Mouse (Mus musculus) midbrain, postnatal 0 days (tissue): ENCODE data around the gene Arl3. TPM values are rescaled to one million over a fixed set of nuclear protein-coding genes. Genes with fewer than 3 reads are reported as not detected.

Source experiments
- ATAC-seq: fragments of 200-750 bp; cut with Nextera tagmentation; 2 replicates; pipeline ENCODE4 v1.8.0; 2017; ENCODE audit warnings: moderate number of reproducible peaks, mild to moderate bottlenecking, moderate TSS enrichment, moderate library complexity; ENCODE audit not compliant: low FRiP score
- DNase-seq: peaks from one replicate; pipeline ENCODE4 v3.0.0-alpha.2; 2015; ENCODE audit warnings: low spot score
- H3K27ac ChIP-seq: fragments of 300-500 bp; sonication (generic); 2 replicates; pipeline ENCODE4 v1.5.1; 2014; ENCODE audit warnings: low read depth, mild to moderate bottlenecking, low read length, mixed read lengths
- H3K27me3 ChIP-seq: fragments of 300-500 bp; sonication (generic); 2 replicates; pipeline ENCODE4 v1.6.1; 2014; ENCODE audit warnings: low read length, control low read depth, mixed read lengths; ENCODE audit not compliant: insufficient read depth
- H3K36me3 ChIP-seq: fragments of 300-500 bp; sonication (generic); 2 replicates; pipeline ENCODE4 v1.6.1; 2014; ENCODE audit warnings: low read length, control low read depth, mixed read lengths; ENCODE audit not compliant: insufficient read depth
- H3K4me1 ChIP-seq: fragments of 300-500 bp; sonication (generic); 2 replicates; pipeline ENCODE4 v1.6.1; 2014; ENCODE audit warnings: mild to moderate bottlenecking, control low read depth, antibody characterized with exemption, low read length, mixed read lengths; ENCODE audit not compliant: insufficient read depth
- H3K4me2 ChIP-seq: fragments of 300-500 bp; sonication (generic); 2 replicates; pipeline ENCODE4 v1.6.1; 2014; ENCODE audit warnings: low read depth, mild to moderate bottlenecking, low read length, mixed read lengths; ENCODE audit not compliant: poor library complexity, severe bottlenecking
- H3K4me3 ChIP-seq: fragments of 300-500 bp; sonication (generic); 2 replicates; pipeline ENCODE4 v1.5.1; 2014; ENCODE audit warnings: low read depth, mild to moderate bottlenecking, low read length, moderate library complexity
- H3K9ac ChIP-seq: fragments of 300-500 bp; sonication (generic); replicated peaks from 2 replicates; pipeline ENCODE4 v1.6.1; 2014; ENCODE audit warnings: mild to moderate bottlenecking, low read length, moderate library complexity, mixed read lengths; ENCODE audit not compliant: poor library complexity, severe bottlenecking
- H3K9me3 ChIP-seq: fragments of 300-500 bp; sonication (generic); 2 replicates; pipeline ENCODE4 v1.6.1; 2016; ENCODE audit warnings: low read length, control low read depth
- CTCF ChIP-seq: IDR thresholded peaks from 2 replicates; pipeline ENCODE4 v1.5.1; 2016; ENCODE audit warnings: antibody characterized with exemption, mild to moderate bottlenecking
- WGBS: fragments of 180-500 bp; shearing (Covaris S2); extraction: QIAGEN DNeasy Blood & Tissue Kit; methylation state at CpG from one replicate; pipeline ENCODE4 v1.1.7; 2014; 5-methylcytosine and 5-hydroxymethylcytosine counted together
- polyA plus RNA-seq: library from polyadenylated mRNA; unstranded; fragments of >200 nt; fragmentation: Nextera tagmentation; extraction: Ambion mirVana; gene quantifications from 2 replicates; pipeline ENCODE4 v1.2.1, GENCODE M21; 2015
- total RNA-seq: library from RNA; depleted of rRNA; stranded (reverse); fragments of >200 nt; gene quantifications from 2 replicates; pipeline ENCODE4 v1.2.3, GENCODE M21; 2014

Gene Arl3
- total and polyA plus RNA-seq, 2 experiments from 2014 or later, result 109 to 194 TPM

DNA sequence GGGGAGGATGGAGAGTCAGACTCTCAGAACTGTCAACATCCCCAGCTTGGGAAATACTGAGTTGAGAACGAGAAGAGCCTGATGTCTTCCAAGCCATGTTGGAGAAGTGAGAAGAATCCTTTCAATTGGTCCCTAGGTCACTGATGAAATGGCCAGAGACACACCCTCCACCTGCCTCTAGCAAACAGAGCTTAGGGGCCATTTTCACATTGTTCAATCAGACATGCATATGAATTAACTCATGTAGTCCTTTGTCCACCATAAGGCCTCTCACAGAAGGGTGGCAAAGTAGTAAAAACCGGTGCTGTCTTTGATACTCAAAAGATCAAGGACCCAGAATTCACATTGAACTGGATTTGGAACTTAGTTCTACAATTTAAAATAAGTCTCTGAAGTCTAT, 75.8 kb downstream of the Arl3 start:
- H3K27ac ChIP-seq, result no peak overlapping the region
- WGBS, result 60% methylated on average over 2 of the region's 2 CpGs
- TF ChIP-seq CTCF, result no peak
- DNase-seq (no peak), ATAC-seq (no peak)
- no peaks in the 10 kb centered on the region for H3K27me3 ChIP-seq
- H3K4me3 ChIP-seq, result no peak overlapping the region
- H3K9ac ChIP-seq, result no peak overlapping the region
- H3K9me3 ChIP-seq, result no peaks in the 10 kb centered on the region; the same call in 1 of the 2 replicates
- H3K4me1 ChIP-seq, result no peaks in the 10 kb centered on the region
- no peaks in the 10 kb centered on the region for H3K36me3 ChIP-seq
- no peak overlapping the region for H3K4me2 ChIP-seq

DNA sequence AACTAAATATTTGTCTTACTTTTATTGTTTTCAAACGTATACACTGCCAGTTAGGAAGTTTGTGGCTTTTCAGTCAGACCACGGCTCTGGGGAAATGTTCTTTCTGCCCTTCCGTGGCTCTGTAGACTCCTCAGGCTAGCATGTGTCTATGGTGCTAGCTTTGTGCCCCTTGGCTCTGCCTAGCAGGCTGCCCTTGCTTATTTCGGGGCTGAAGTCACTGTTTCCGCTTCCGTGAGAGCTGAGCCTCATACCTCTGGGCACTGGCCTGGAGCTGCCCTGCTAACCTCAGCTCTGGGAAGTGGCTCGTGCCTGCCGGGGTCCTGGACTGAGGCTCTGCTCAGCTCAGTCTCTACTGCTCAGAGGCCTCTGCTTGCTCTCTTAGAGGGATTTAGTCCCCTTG, 77.9 kb downstream of the Arl3 start:
- no peak overlapping the region for H3K4me3 ChIP-seq
- DNase-seq (no peak), ATAC-seq (no peak)
- no peak for TF ChIP-seq CTCF
- H3K4me2 ChIP-seq, result no peak overlapping the region
- H3K27ac ChIP-seq, result no peak overlapping the region
- no peaks in the 10 kb centered on the region for H3K36me3 ChIP-seq
- no peaks in the 10 kb centered on the region; the same call in 1 of the 2 replicates for H3K9me3 ChIP-seq
- H3K4me1 ChIP-seq, result no peaks in the 10 kb centered on the region
- no peaks in the 10 kb centered on the region for H3K27me3 ChIP-seq
- H3K9ac ChIP-seq, result no peak overlapping the region
- 77% methylated on average over 8 of the region's 8 CpGs for WGBS

DNA sequence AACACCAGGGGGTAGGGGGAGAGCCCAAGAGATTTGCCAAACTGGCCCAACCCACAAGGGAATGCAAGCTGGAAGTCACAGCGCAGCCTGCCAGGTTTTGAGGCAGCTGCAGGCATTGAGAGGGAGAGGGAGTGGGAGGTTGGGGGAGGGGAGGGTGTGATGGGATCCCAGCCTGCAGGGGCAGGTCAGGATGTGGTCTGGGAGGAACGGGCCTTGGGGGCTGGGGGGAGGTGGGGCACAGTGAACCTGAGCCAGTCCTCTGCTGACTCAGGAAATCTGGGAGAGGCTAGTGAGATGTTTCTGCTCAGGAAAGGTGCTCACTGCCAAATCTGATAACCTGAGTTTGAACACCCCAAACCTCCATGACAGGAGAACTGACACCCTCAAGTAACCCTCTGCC, 82.4 kb downstream of the Arl3 start:
- no peaks in the 10 kb centered on the region for H3K27me3 ChIP-seq
- no peak overlapping the region for H3K4me2 ChIP-seq
- ATAC-seq (no peak), DNase-seq (no peak)
- H3K36me3 ChIP-seq, result peaks cover 3% of the 10 kb centered on the region; the same call in 1 of the 2 replicates
- H3K4me3 ChIP-seq, result no peak overlapping the region
- no peak overlapping the region for H3K9ac ChIP-seq
- 6% methylated on average over 2 of the region's 2 CpGs for WGBS
- H3K9me3 ChIP-seq, result no peaks in the 10 kb centered on the region; the same call in 1 of the 2 replicates
- no peak overlapping the region for H3K27ac ChIP-seq
- no peaks in the 10 kb centered on the region for H3K4me1 ChIP-seq
- no peak; the same call in 1 of the 2 replicates for TF ChIP-seq CTCF

DNA sequence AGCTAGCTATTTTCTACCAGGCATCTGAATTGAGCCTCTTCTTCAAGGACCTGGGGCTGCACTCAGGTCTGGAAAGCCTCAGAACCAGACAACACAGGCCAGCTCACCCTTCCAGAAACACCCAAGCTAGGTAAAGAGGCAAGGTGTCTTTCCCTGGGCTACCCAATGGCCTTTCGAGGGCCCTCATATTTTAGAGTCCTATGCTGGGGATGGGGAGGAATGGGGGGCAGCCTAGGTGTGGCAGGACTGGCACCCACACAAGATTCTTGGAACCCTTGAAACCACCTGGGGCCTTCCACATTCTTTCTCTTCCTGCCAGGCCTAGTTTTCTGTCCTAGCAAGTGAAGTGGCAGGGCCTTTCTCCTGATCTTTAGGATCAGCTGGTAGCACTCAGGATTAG, 83.5 kb downstream of the Arl3 start:
- H3K4me3 ChIP-seq, result no peak overlapping the region
- no peak overlapping the region for H3K4me2 ChIP-seq
- H3K36me3 ChIP-seq, result peaks cover 3% of the 10 kb centered on the region; the same call in 1 of the 2 replicates
- no peaks in the 10 kb centered on the region for H3K4me1 ChIP-seq
- no peaks in the 10 kb centered on the region for H3K27me3 ChIP-seq
- no peak for TF ChIP-seq CTCF
- no peak overlapping the region for H3K27ac ChIP-seq
- no peak overlapping the region for H3K9ac ChIP-seq
- no peak for DNase-seq
- WGBS, result 94% methylated on average over 1 of the region's 1 CpGs
- no peaks in the 10 kb centered on the region; the same call in 1 of the 2 replicates for H3K9me3 ChIP-seq
- no peak for ATAC-seq

DNA sequence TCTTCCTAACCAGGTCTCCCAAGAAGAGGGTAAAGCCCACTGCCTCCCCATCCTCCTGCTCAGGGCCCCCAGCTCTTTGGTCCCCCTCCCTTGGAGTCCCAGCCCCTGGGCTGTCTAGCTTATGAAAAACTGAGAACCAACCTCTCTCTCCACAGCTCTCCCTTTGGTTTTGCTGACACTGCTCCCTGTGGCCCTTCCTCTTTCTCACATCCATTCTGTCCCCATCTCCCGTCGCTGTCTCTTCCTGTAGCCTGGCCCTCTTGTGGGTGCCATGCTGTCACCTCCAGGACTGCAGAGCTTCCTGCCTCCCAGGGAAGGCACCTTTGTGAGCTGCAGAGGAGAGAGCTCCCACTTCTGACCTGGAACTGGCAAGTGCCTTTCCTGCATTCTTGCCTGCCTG, 86.3 kb downstream of the Arl3 start:
- ATAC-seq, result no peak
- peaks cover 3% of the 10 kb centered on the region; the same call in 1 of the 2 replicates for H3K36me3 ChIP-seq
- no peak overlapping the region for H3K9ac ChIP-seq
- no peak overlapping the region for H3K4me3 ChIP-seq
- peaks cover 7% of the 10 kb centered on the region; the same call in 1 of the 2 replicates for H3K4me1 ChIP-seq
- H3K27me3 ChIP-seq, result no peaks in the 10 kb centered on the region
- DNase-seq, result no peak
- 87% methylated on average over 2 of the region's 2 CpGs for WGBS
- no peak for TF ChIP-seq CTCF
- H3K27ac ChIP-seq, result no peak overlapping the region
- H3K9me3 ChIP-seq, result no peaks in the 10 kb centered on the region
- H3K4me2 ChIP-seq, result no peak overlapping the region

DNA sequence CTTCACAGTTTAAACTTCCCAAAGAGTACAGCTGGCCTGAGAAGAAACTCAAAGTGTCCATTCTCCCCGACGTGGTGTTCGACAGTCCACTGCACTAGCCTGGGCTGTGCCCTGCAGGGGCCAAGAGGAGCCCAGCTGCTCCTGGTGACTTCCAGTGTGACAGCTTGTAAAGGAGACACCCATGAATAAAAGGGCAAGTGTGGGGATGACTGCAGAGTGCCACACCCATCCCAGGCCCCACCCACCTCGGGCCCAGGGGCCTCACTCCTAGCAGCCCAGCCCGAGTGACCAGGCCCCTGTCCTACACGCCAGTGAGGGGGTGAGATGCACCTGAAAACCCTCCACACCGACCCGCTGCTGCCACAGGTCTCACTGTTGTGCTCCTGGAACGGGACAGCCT, 87.2 kb downstream of the Arl3 start:
- no peak for ATAC-seq
- Histone ChIP-seq H3K9me3 (no peaks in the 10 kb centered on the region), H3K4me1 (peaks cover 7% of the 10 kb centered on the region; the same call in 1 of the 2 replicates), H3K9ac (no peak overlapping the region), H3K4me2 (no peak overlapping the region), H3K27me3 (no peaks in the 10 kb centered on the region), H3K27ac (no peak overlapping the region), H3K36me3 (peaks cover 3% of the 10 kb centered on the region; the same call in 1 of the 2 replicates), H3K4me3 (no peak overlapping the region)
- DNase-seq, result no peak
- no peak for TF ChIP-seq CTCF
- WGBS, result 78% methylated on average over 9 of the region's 9 CpGs
